Mouse (Mus musculus): ENCODE results near the gene Lcp1. TPM values are rescaled to one million over a fixed set of nuclear protein-coding genes. Genes with fewer than 3 reads are reported as not detected.

Gene Lcp1
- total RNA-seq, 2 experiments from 2014 or later, result 19.9 to 22.8 TPM

DNA sequence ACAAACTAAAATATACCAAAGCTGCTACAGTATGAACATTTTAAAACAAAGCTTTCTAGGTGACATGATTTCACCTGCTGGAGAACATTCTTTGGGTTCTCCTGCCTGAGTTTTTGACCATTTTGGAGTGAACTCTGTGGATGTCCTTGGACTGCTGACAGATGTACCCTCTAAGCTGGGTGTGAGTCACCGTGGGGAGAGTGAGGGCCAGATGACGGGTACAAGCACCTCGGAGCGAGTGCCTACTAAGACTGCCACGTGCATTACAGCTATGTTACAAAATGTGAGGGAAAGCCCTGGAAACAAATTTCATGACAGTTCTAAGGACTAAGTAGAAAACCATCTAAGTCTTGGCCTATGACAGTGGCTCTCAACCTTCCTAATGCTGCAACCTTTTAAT, 138.6 kb downstream of the Lcp1 start:
- no peak for DNase-seq (ENCODE audit: low spot score in 2 of 2)

GRCm38 (mm10) chr14:75279716-75280115, 148.8 kb downstream of the Lcp1 start:
- no peak for DNase-seq (ENCODE audit: low spot score in 2 of 2)

GRCm38 (mm10) chr14:75280406-75280805, 149.5 kb downstream of the Lcp1 start:
- no peak for DNase-seq (ENCODE audit: low spot score in 2 of 2)

Small RNAs within 50 kb of the gene (microRNA-seq; reads per million reads assigned to microRNA genes)
- not detected for gene Gm44482

Other genes with a start within 250 kb of the Lcp1 start
- gene Lrch1, start 183.2 kb upstream of the Lcp1 start, total RNA-seq (2021), result 10 to 100 TPM; 25.9 to 27.4 TPM
- 1 to 10 TPM; 1.2 to 1.3 TPM for gene Rubcnl, start 115.1 kb upstream of the Lcp1 start, total RNA-seq (2021)
- under 1 TPM in 1 of 2 experiments, not detected in 1; 0.11 TPM for gene Lrrc63, start 220 bp upstream of the Lcp1 start, total RNA-seq (2021)
- gene Cpb2, start 111.2 kb downstream of the Lcp1 start, total RNA-seq (2021), result 10 to 100 TPM in 1 of 2 experiments, 1 to 10 TPM in 1; 6.4 to 27.8 TPM
- gene Zc3h13, start 153.3 kb downstream of the Lcp1 start, total RNA-seq (2021), result 10 to 100 TPM; 39.2 to 39.8 TPM